Mouse (Mus musculus): ENCODE results near the gene Lamtor1. TPM values are rescaled to one million over a fixed set of nuclear protein-coding genes. Genes with fewer than 3 reads are reported as not detected.

Gene Lamtor1
- total RNA-seq, 2 experiments from 2014 or later = 90.2 to 95.6 TPM

- peak; percentile 32 for TF ChIP-seq CTCF (conservative IDR thresholded peaks at IDR 0.05)
- H3K27ac ChIP-seq = peak overlapping the region; percentile 99
- peak overlapping the region; percentile 82 for H3K4me3 ChIP-seq
- peak; percentile 79 to 82 for DNase-seq (ENCODE audit: low spot score in 2 of 2)
These were observed 64.2 kb downstream of the Lamtor1 start for GRCm38 (mm10) chr7:101969694-101970428.

GRCm38 (mm10) chr7:101970429-101970775 lies 64.7 kb downstream of the Lamtor1 start:
- peak; percentile 79 to 85 for DNase-seq (ENCODE audit: low spot score in 2 of 2)
- H3K27ac ChIP-seq = peak overlapping the region; percentile 99
- no peak; the same call in 1 of the 2 replicates for TF ChIP-seq CTCF (conservative IDR thresholded peaks at IDR 0.05)
- peak overlapping the region; percentile 82 for H3K4me3 ChIP-seq

GRCm38 (mm10) chr7:101970821-101971461 lies 65.2 kb downstream of the Lamtor1 start:
- TF ChIP-seq CTCF (conservative IDR thresholded peaks at IDR 0.05) = no peak
- peak overlapping the region; percentile 99 for H3K27ac ChIP-seq
- peak overlapping the region; percentile 82 for H3K4me3 ChIP-seq
- peak; percentile 69 to 71 for DNase-seq (ENCODE audit: low spot score in 2 of 2)

DNA sequence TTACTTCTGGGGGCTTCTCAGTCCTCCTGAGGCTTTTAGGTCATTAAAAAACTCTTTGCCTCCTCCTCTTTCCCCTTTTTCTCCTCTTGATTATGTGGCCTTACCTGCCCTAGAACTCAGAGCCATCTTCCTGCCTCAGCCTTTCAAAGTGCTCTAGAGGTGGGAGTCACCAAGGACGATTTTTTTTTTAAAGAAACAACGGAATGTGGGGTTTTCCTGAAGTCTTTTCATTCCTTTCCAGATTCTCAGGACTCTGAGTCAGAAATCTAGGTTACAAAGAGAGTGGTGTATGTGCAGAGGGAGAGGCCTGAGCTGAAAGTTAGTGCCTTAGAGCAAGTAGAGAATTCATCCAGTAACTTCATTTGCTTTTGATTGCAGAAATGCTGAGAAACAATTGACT lies 66.0 kb downstream of the Lamtor1 start:
- peak overlapping the region; percentile 82 for H3K4me3 ChIP-seq
- no peak for DNase-seq (ENCODE audit: low spot score in 2 of 2)
- no peak for TF ChIP-seq CTCF (conservative IDR thresholded peaks at IDR 0.05)
- H3K27ac ChIP-seq = peak overlapping the region; percentile 99

DNA sequence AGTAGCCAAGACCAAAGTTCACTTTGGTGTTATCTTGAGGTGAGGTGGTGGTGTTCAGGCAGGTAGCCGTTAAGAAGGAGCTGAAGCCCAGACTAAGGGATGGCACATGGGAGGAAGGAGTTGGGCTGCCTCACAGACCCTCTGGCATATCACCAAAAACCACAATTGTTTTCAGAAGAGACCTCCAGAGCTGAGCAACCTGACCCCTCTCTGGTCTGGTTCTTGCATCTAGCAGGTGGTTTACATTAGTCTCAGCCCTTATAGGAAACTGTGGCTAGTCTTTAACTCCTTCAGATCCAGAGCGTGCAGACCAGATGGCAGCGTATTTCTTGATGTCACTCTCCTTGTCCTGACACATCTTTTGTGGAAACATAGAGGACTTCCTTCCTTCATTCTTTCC lies 68.0 kb downstream of the Lamtor1 start:
- DNase-seq (ENCODE audit: low spot score in 2 of 2) = no peak
- Histone ChIP-seq H3K4me3 (no peak overlapping the region), H3K27ac (no peak overlapping the region)
- no peak for TF ChIP-seq CTCF (conservative IDR thresholded peaks at IDR 0.05)

DNA sequence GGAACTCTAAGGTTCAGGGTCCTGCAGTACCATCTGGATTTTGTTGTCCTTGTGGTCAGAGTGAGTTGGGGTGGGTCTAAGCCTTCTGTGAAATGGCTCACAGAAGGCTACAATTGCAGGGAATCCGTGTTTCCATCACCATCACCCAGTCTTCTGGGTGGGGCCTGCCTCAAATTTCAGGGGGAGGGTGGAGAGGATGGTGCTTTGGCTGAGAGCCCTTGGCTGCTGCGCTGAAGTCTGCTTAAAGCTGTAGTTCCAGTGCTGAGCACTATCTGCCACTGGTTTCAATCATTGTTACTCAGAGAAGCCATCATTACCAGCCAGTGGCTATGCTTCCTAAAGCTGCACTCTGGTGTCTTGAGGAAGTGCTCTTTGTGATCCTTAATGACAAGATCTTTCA lies 68.8 kb downstream of the Lamtor1 start:
- Histone ChIP-seq H3K4me3 (0 out of 2 replicates have a peak overlapping the region, but pooled peaks have one; percentile 4), H3K27ac (peak overlapping the region; percentile 28; the same call in 1 of the 2 replicates)
- peak; percentile 36 for TF ChIP-seq CTCF (conservative IDR thresholded peaks at IDR 0.05)
- DNase-seq (ENCODE audit: low spot score in 2 of 2) = peak in 1 of 2 experiments; percentile 36

Small RNA genes within 50 kb of the gene (microRNA-seq; reads per million reads assigned to microRNA genes)
- 0 reads per million in 2 experiments for gene Gm22655

Other genes with a start within 250 kb of the Lamtor1 start
- gene Clpb, start 242.3 kb upstream of the Lamtor1 start, total RNA-seq (2021) = 10 to 100 TPM; 53.5 to 55.0 TPM
- gene Phox2a, start 87.6 kb upstream of the Lamtor1 start, total RNA-seq (2021) = not detected
- 10 to 100 TPM; 26.7 to 28.4 TPM for gene Inppl1, start 67.7 kb upstream of the Lamtor1 start, total RNA-seq (2021)
- under 1 TPM in 1 of 2 experiments, not detected in 1; 0.36 TPM for gene Folr2, start 48.7 kb upstream of the Lamtor1 start, total RNA-seq (2021)
- 10 to 100 TPM; 24.5 to 29.3 TPM for gene Anapc15, start 42.2 kb upstream of the Lamtor1 start, total RNA-seq (2021)
- gene Folr1, start 35.1 kb upstream of the Lamtor1 start, total RNA-seq (2021) = 1 to 10 TPM in 1 of 2 experiments, not detected in 1; 1.2 TPM
- under 1 TPM in 1 of 2 experiments, not detected in 1; 0.20 TPM for gene Tomt, start 455 bp downstream of the Lamtor1 start, total RNA-seq (2021)
- 1 to 10 TPM; 5.4 to 5.9 TPM for gene Lrrc51, start 28.0 kb downstream of the Lamtor1 start, total RNA-seq (2021)
- gene Numa1, start 28.2 kb downstream of the Lamtor1 start, total RNA-seq (2021) = 100 to 1,000 TPM; 114 to 118 TPM
- gene Il18bp, start 112.8 kb downstream of the Lamtor1 start, total RNA-seq (2021) = 10 to 100 TPM in 1 of 2 experiments, 1 to 10 TPM in 1; 7.5 to 11.6 TPM
- 10 to 100 TPM; 44.3 to 47.4 TPM for gene Rnf121, start 159.6 kb downstream of the Lamtor1 start, total RNA-seq (2021)
- gene Xndc1, start 159.6 kb downstream of the Lamtor1 start, total RNA-seq (2021) = 10 to 100 TPM; 29.2 to 33.7 TPM
- gene Xntrpc, start 159.8 kb downstream of the Lamtor1 start, total RNA-seq (2021) = 1 to 10 TPM; 2.3 to 2.9 TPM
- gene Trpc2, start 177.2 kb downstream of the Lamtor1 start, total RNA-seq (2021) = 1 to 10 TPM; 1.1 to 2.4 TPM
- not detected for gene Art1, start 195.8 kb downstream of the Lamtor1 start, total RNA-seq (2021)
- gene Art5, start 203.6 kb downstream of the Lamtor1 start, total RNA-seq (2021) = not detected
- under 1 TPM; 0.15 to 0.54 TPM for gene Chrna10, start 210.9 kb downstream of the Lamtor1 start, total RNA-seq (2021)

Measured in layer of hippocampus, adult 2 months (tissue).